Mouse (Mus musculus): ENCODE measurements around the gene Slc25a34.

GRCm38 (mm10) chr4:141602523-141603223 lies 20.9 kb downstream of the Slc25a34 start:
- TF ChIP-seq CTCF (IDR thresholded peaks at IDR 0.05; ENCODE audit: extremely low read depth, insufficient read length, insufficient replicate concordance, low read depth, low read length) (no peak), POLR2A (IDR thresholded peaks at IDR 0.05; ENCODE audit: low read depth, low read length) (no peak)

All from small intestine, adult 2 months (tissue).